Mouse (Mus musculus) cerebellum, adult 2 months (tissue): ENCODE measurements around the gene Ooep.

ENCODE experiments used
- CTCF ChIP-seq: fragments of 200-500 bp; IDR thresholded peaks from 2 replicates; pipeline ENCODE4 v1.5.1; 2011; ENCODE audit warnings: low read depth, mild to moderate bottlenecking, control low read depth, low read length, moderate library complexity, borderline replicate concordance; ENCODE audit not compliant: insufficient read depth
- POLR2A ChIP-seq: fragments of 200-500 bp; IDR thresholded peaks from 2 replicates; pipeline ENCODE4 v1.6.1; 2011; ENCODE audit warnings: low read length, control low read depth, borderline replicate concordance; ENCODE audit not compliant: insufficient read depth

GRCm38 (mm10) chr9:78369786-78370185, 8.7 kb downstream of the Ooep start:
- TF ChIP-seq CTCF (no peak), POLR2A (no peak)
